Mouse (Mus musculus) forebrain, embryonic 16.5 days (tissue): ENCODE results near the gene Sec22a. TPM values are rescaled to one million over a fixed set of nuclear protein-coding genes. Genes with fewer than 3 reads are reported as not detected.

Experiments used
- ATAC-seq: fragments of 200-750 bp; cut with Nextera tagmentation; 2 replicates; pipeline ENCODE4 v1.8.0; 2017; ENCODE audit warnings: mild to moderate bottlenecking, moderate library complexity
- H3K27ac ChIP-seq: fragments of 300-500 bp; sonication (generic); 2 replicates; pipeline ENCODE4 v1.5.1; 2014; ENCODE audit warnings: low read length, control low read depth
- H3K27me3 ChIP-seq: fragments of 300-500 bp; sonication (generic); replicated peaks from 2 replicates; pipeline ENCODE4 v1.6.1; 2014; ENCODE audit warnings: low read length; ENCODE audit not compliant: control insufficient read depth, insufficient read depth
- H3K36me3 ChIP-seq: fragments of 300-500 bp; sonication (generic); 2 replicates; pipeline ENCODE4 v1.6.1; 2014; ENCODE audit not compliant: control insufficient read depth, insufficient read depth
- H3K4me1 ChIP-seq: fragments of 300-500 bp; sonication (generic); replicated peaks from 2 replicates; pipeline ENCODE4 v1.6.1; 2014; ENCODE audit warnings: low read length; ENCODE audit not compliant: control insufficient read depth, insufficient read depth
- H3K4me2 ChIP-seq: fragments of 300-500 bp; sonication (generic); 2 replicates; pipeline ENCODE4 v1.6.1; 2014; ENCODE audit warnings: mild to moderate bottlenecking, low read length, control low read depth
- H3K4me3 ChIP-seq: fragments of 300-500 bp; sonication (generic); replicated peaks from 2 replicates; pipeline ENCODE4 v1.5.1; 2014; ENCODE audit warnings: mild to moderate bottlenecking, low read length, control low read depth
- H3K9ac ChIP-seq: fragments of 300-500 bp; sonication (generic); replicated peaks from 2 replicates; pipeline ENCODE4 v1.6.1; 2014; ENCODE audit warnings: low read depth, low read length, control low read depth
- H3K9me3 ChIP-seq: fragments of 300-500 bp; sonication (generic); 2 replicates; pipeline ENCODE4 v1.6.1; 2016; ENCODE audit warnings: low read length; ENCODE audit not compliant: control insufficient read depth
- WGBS: fragments of 180-500 bp; shearing (Covaris S2); extraction: QIAGEN DNeasy Blood & Tissue Kit; methylation state at CpG from one replicate; pipeline ENCODE4 v1.1.7; 2014; 5-methylcytosine and 5-hydroxymethylcytosine counted together
- polyA plus RNA-seq: library from polyadenylated mRNA; unstranded; fragments of >200 nt; fragmentation: Nextera tagmentation; extraction: Ambion mirVana; gene quantifications from 2 replicates; pipeline ENCODE4 v1.2.1, GENCODE M21; 2015

The Sec22a gene
- polyA plus RNA-seq, 1 experiment from 2014 or later, result 44.2 TPM

- no peak overlapping the region for H3K4me3 ChIP-seq
- no peak overlapping the region for H3K27ac ChIP-seq
- no peaks in the 10 kb centered on the region for H3K27me3 ChIP-seq
- ATAC-seq, result no peak
- H3K36me3 ChIP-seq, result peaks cover 3% of the 10 kb centered on the region; the same call in 1 of the 2 replicates
- peaks cover 9% of the 10 kb centered on the region for H3K4me1 ChIP-seq
- H3K9me3 ChIP-seq, result no peaks in the 10 kb centered on the region
- no peak overlapping the region for H3K4me2 ChIP-seq
- 80% methylated on average over 5 of the region's 5 CpGs for WGBS
- H3K9ac ChIP-seq, result no peak overlapping the region
Measured at GRCm38 (mm10) chr16:35317460-35317859, 46.3 kb downstream of the Sec22a start.

DNA sequence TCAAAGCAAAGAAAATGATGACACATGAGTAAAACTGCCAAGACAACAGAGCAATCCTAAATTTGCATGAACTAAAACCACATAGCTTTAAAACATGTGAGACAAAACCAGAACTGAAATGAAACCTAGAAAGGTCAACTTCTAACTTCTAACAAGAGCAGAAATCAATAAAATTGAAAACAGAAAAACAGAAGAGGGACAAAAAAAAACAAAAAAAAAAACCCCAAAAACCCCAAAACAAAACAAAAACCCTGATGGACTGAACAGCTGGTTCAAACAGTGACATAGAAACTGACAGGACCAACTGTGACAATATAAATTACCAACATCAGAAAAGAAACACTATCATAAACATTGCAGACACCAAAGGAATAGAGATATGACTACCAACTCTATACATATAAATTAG lies 46.9 kb downstream of the Sec22a start:
- Histone ChIP-seq H3K9me3 (no peaks in the 10 kb centered on the region), H3K27me3 (no peaks in the 10 kb centered on the region), H3K36me3 (peaks cover 3% of the 10 kb centered on the region; the same call in 1 of the 2 replicates), H3K4me2 (no peak overlapping the region), H3K4me3 (no peak overlapping the region), H3K9ac (no peak overlapping the region), H3K4me1 (peaks cover 12% of the 10 kb centered on the region), H3K27ac (no peak overlapping the region)
- ATAC-seq, result no peak

- Histone ChIP-seq H3K36me3 (peaks cover 3% of the 10 kb centered on the region; the same call in 1 of the 2 replicates), H3K9ac (no peak overlapping the region), H3K4me3 (no peak overlapping the region), H3K4me2 (no peak overlapping the region), H3K4me1 (peaks cover 18% of the 10 kb centered on the region), H3K27ac (no peak overlapping the region; the same call in 1 of the 2 replicates), H3K9me3 (no peaks in the 10 kb centered on the region), H3K27me3 (no peaks in the 10 kb centered on the region)
- ATAC-seq, result no peak
- WGBS, result 40% methylated on average over 3 of the region's 3 CpGs
Measured at GRCm38 (mm10) chr16:35315496-35315895, 48.2 kb downstream of the Sec22a start.

GRCm38 (mm10) chr16:35311586-35311985 lies 52.1 kb downstream of the Sec22a start:
- peaks cover 3% of the 10 kb centered on the region; the same call in 1 of the 2 replicates for H3K36me3 ChIP-seq
- peak; percentile 55 for ATAC-seq
- H3K4me2 ChIP-seq, result no peak overlapping the region
- peaks cover 16% of the 10 kb centered on the region for H3K4me1 ChIP-seq
- no peak overlapping the region for H3K4me3 ChIP-seq
- no peaks in the 10 kb centered on the region for H3K27me3 ChIP-seq
- H3K9me3 ChIP-seq, result no peaks in the 10 kb centered on the region
- no peak overlapping the region for H3K9ac ChIP-seq
- no peak overlapping the region; the same call in 1 of the 2 replicates for H3K27ac ChIP-seq
- 30% methylated on average over 8 of the region's 8 CpGs for WGBS

DNA sequence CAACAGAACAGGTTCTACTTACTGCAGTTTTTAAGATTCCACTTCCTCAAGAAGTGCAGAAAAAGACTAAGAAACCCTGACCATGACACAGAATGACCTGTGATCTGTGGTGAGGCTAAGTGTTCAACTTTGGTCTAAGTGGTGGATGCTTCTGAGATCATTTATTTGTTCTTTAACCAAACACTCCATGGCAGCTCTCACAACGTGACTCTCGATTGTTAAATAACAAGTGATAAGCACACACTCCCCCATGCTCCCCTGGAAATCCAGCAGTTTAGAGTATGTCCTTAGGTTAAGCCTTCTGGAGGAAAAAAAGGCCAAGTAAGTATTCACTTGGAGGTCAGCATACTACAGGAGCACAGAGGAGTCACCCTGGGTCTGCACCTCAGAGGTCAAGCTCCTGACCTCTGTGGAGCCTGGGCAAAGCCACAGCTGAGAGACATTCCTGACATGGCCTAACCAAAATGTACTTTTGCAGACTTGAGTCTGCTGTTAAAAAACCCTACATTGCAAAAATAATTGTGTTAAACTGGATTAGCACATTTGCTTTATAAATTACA lies 53.1 kb downstream of the Sec22a start:
- no peak overlapping the region for H3K4me2 ChIP-seq
- H3K4me3 ChIP-seq, result no peak overlapping the region
- peaks cover 3% of the 10 kb centered on the region; the same call in 1 of the 2 replicates for H3K36me3 ChIP-seq
- no peak for ATAC-seq
- H3K27ac ChIP-seq, result no peak overlapping the region
- WGBS, result 70% methylated on average over 2 of the region's 2 CpGs
- H3K4me1 ChIP-seq, result peaks cover 15% of the 10 kb centered on the region
- H3K9ac ChIP-seq, result no peak overlapping the region
- H3K27me3 ChIP-seq, result no peaks in the 10 kb centered on the region
- no peaks in the 10 kb centered on the region for H3K9me3 ChIP-seq

GRCm38 (mm10) chr16:35309634-35310033 lies 54.1 kb downstream of the Sec22a start:
- no peak overlapping the region for H3K27ac ChIP-seq
- no peaks in the 10 kb centered on the region for H3K27me3 ChIP-seq
- no peak overlapping the region for H3K4me3 ChIP-seq
- H3K36me3 ChIP-seq, result peaks cover 3% of the 10 kb centered on the region; the same call in 1 of the 2 replicates
- H3K9me3 ChIP-seq, result no peaks in the 10 kb centered on the region
- peaks cover 11% of the 10 kb centered on the region for H3K4me1 ChIP-seq
- 87% methylated on average over 4 of the region's 4 CpGs for whole genome bisulfite sequencing
- H3K4me2 ChIP-seq, result no peak overlapping the region
- H3K9ac ChIP-seq, result no peak overlapping the region
- ATAC-seq, result no peak

DNA sequence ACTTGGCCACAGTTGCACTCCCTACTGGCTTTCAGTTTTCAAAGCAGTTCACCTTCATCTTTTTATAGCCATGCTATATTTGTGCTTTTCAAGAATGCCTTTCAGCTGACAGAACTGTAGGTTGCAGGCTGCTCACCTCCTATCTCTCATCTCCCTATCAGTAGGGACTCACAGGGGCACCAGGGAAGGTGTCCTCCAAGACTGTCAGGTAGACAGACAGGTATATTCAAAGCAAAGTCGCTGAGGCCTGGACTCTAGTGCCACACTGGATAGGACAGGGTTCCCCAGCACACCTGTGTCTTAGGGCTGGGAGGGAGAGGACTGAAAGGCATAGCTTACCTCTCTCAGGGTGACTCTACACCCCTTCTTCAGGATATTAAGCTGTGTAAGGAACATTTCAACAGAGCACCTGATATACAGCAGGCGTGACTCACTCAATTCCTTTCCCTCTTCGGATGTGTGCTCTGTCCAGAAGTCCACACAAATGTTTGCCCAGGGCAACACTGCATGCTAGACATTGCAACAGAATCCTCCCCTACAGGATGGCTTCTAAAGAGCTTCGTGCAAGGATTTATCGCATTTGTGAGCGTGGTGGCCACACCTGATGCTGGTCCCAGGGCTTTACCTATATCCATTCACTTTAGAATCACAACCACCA lies 55.1 kb downstream of the Sec22a start:
- WGBS, result 93% methylated on average over 6 of the region's 6 CpGs
- H3K9ac ChIP-seq, result no peak overlapping the region
- ATAC-seq, result no peak
- peaks cover 9% of the 10 kb centered on the region for H3K4me1 ChIP-seq
- H3K36me3 ChIP-seq, result peaks cover 3% of the 10 kb centered on the region; the same call in 1 of the 2 replicates
- H3K27ac ChIP-seq, result no peak overlapping the region
- no peak overlapping the region for H3K4me3 ChIP-seq
- H3K4me2 ChIP-seq, result no peak overlapping the region
- H3K9me3 ChIP-seq, result no peaks in the 10 kb centered on the region
- H3K27me3 ChIP-seq, result no peaks in the 10 kb centered on the region

GRCm38 (mm10) chr16:35308016-35308415 lies 55.7 kb downstream of the Sec22a start:
- H3K4me1 ChIP-seq, result peaks cover 9% of the 10 kb centered on the region
- no peak overlapping the region for H3K27ac ChIP-seq
- H3K4me3 ChIP-seq, result no peak overlapping the region
- no peaks in the 10 kb centered on the region for H3K36me3 ChIP-seq
- no peaks in the 10 kb centered on the region for H3K9me3 ChIP-seq
- no peak overlapping the region for H3K9ac ChIP-seq
- H3K4me2 ChIP-seq, result no peak overlapping the region
- WGBS, result 87% methylated on average over 6 of the region's 6 CpGs
- no peaks in the 10 kb centered on the region for H3K27me3 ChIP-seq
- ATAC-seq, result no peak

GRCm38 (mm10) chr16:35307331-35307730 lies 56.4 kb downstream of the Sec22a start:
- peaks cover 9% of the 10 kb centered on the region for H3K4me1 ChIP-seq
- 84% methylated on average over 2 of the region's 2 CpGs for WGBS

More at GRCm38 (mm10) chr16:35307331-35307730, 56.4 kb downstream of the Sec22a start:
- no peak for ATAC-seq
- H3K27ac ChIP-seq, result no peak overlapping the region
- no peak overlapping the region for H3K4me2 ChIP-seq
- H3K36me3 ChIP-seq, result no peaks in the 10 kb centered on the region
- no peaks in the 10 kb centered on the region for H3K27me3 ChIP-seq
- no peak overlapping the region for H3K4me3 ChIP-seq
- no peak overlapping the region for H3K9ac ChIP-seq
- no peaks in the 10 kb centered on the region for H3K9me3 ChIP-seq
